Comparison of ENCODE assay signal across 8 mouse cellular contexts in genomic region chr7:116030597-116031387, GRCm38 (mm10). TPM values are rescaled to one million over a fixed set of nuclear protein-coding genes. Genes with fewer than 3 reads are reported as not detected.
DNase-seq lines count a peak whose midpoint lies in the region; ATAC-seq and TF ChIP-seq lines count a peak whose summit lies in the region.

No protein-coding gene starts in this region.

- 0 out of 2 replicates have a peak, but pooled peaks cover 6% of the 10 kb centered on the region for H3K4me1 ChIP-seq in intestine, embryonic 14.5 days (replicated peaks; ENCODE audit: control insufficient read depth, insufficient read depth, low read length)
- H3K4me1 ChIP-seq in liver, postnatal 0 days (ENCODE audit: insufficient read depth) = peaks cover 27% of the 10 kb centered on the region

- no peak overlapping the region for H3K27ac ChIP-seq in intestine, embryonic 14.5 days (ENCODE audit: low read depth)
- H3K27ac ChIP-seq in liver, postnatal 0 days (ENCODE audit: low read depth) = no peak overlapping the region

- peak; percentile 8 to 11 for DNase-seq in layer of hippocampus, postnatal 25 days (ENCODE audit: extremely low spot score in 1 of 2, low spot score in 1 of 2)
- DNase-seq in layer of hippocampus, adult 18-20 months (ENCODE audit: low spot score in 2 of 2) = no peak
- DNase-seq in embryo, embryonic 10 days (ENCODE audit: low spot score) = peak; percentile 66
- peak; percentile 55 to 65 for DNase-seq in gastrocnemius, postnatal 36 days
- peak; percentile 77 for DNase-seq in intestine, embryonic 14.5 days (ENCODE audit: low spot score)
- DNase-seq in liver, postnatal 0 days = no peak
- peak; percentile 93 for DNase-seq in skeletal muscle tissue, adult 2 months (ENCODE audit: low read depth, low spot score)
- no peak for DNase-seq in left cerebral cortex, adult 11 months (ENCODE audit: low spot score)

- no peak for TF ChIP-seq CTCF in liver, postnatal 0 days (IDR thresholded peaks at IDR 0.05; ENCODE audit: low read depth)

- TF ChIP-seq EP300 in liver, postnatal 0 days (IDR thresholded peaks at IDR 0.05; ENCODE audit: low read depth) = no peak

- H3K9ac ChIP-seq in intestine, embryonic 14.5 days (ENCODE audit: low read length) = peak overlapping the region; percentile 73
- H3K9ac ChIP-seq in liver, postnatal 0 days (replicated peaks) = peak overlapping the region; percentile 71

- peak overlapping the region; percentile 57 for H3K4me3 ChIP-seq in intestine, embryonic 14.5 days (ENCODE audit: low read depth, low read length)
- peak overlapping the region; percentile 66 for H3K4me3 ChIP-seq in liver, postnatal 0 days (ENCODE audit: low read depth, low read length)

- WGBS in intestine, embryonic 14.5 days = 31% methylated on average over 26 of the region's 26 CpGs
- WGBS in liver, postnatal 0 days (ENCODE audit: insufficient replicate concordance) = 39% methylated on average over 26 of the region's 26 CpGs

- intact Hi-C loops in gastrocnemius, postnatal 36 days (cut with DNase I) = loop anchor here (5.0 kb wide), 2 partner anchors 278 to 563 kb away; no protein-coding TSS in a partner anchor

- H3K27me3 ChIP-seq in intestine, embryonic 14.5 days (replicated peaks; ENCODE audit: control insufficient read depth, insufficient read depth, low read length) = peaks cover 22% of the 10 kb centered on the region
- peaks cover 50% of the 10 kb centered on the region for H3K27me3 ChIP-seq in liver, postnatal 0 days (ENCODE audit: insufficient read depth, low read length)

- ATAC-seq in intestine, embryonic 14.5 days (replicated peaks; ENCODE audit: low FRiP score, low TSS enrichment, low read depth) = no peak
- ATAC-seq in liver, postnatal 0 days = no peak

- no peaks in the 10 kb centered on the region for H3K9me3 ChIP-seq in intestine, embryonic 14.5 days (ENCODE audit: control insufficient read depth, low read length)
- H3K9me3 ChIP-seq in liver, postnatal 0 days (ENCODE audit: low read length) = no peaks in the 10 kb centered on the region

- H3K36me3 ChIP-seq in intestine, embryonic 14.5 days (ENCODE audit: control insufficient read depth, insufficient read depth, low read length) = no peaks in the 10 kb centered on the region
- no peaks in the 10 kb centered on the region for H3K36me3 ChIP-seq in liver, postnatal 0 days (replicated peaks; ENCODE audit: insufficient read depth, low read length)

- peak overlapping the region; percentile 96 for H3K4me2 ChIP-seq in intestine, embryonic 14.5 days (ENCODE audit: low read length)
- peak overlapping the region; percentile 99 for H3K4me2 ChIP-seq in liver, postnatal 0 days (ENCODE audit: low read depth, low read length)

RNA-seq across cellular contexts. Expression of gene Sox6, which starts 7.8 kb away (rescaled TPM):
- 10 to 100 TPM; 23.8 to 32.4 TPM for total RNA-seq in layer of hippocampus, postnatal 25 days (2021)
- total RNA-seq in layer of hippocampus, adult 18-20 months (2021) = 10 to 100 TPM; 21.1 to 26.5 TPM
- 100 to 1,000 TPM; 153 to 158 TPM for total RNA-seq in gastrocnemius, postnatal 36 days (2021)
- 33.0 and 34.8 TPM in 2 replicates for polyA plus RNA-seq in intestine, embryonic 14.5 days (2014; fragmentation: Nextera tagmentation; extraction: Ambion mirVana)
- 44.4 and 46.2 TPM in 2 replicates for polyA plus RNA-seq in liver, postnatal 0 days (2015; fragmentation: Nextera tagmentation; extraction: Ambion mirVana)

RNA-seq across cellular contexts. Expression of gene 1110004F10Rik, which starts 8.4 kb away (rescaled TPM):
- total RNA-seq in layer of hippocampus, postnatal 25 days (2021) = 100 to 1,000 TPM; 106 to 108 TPM
- 100 to 1,000 TPM; 102 to 104 TPM for total RNA-seq in layer of hippocampus, adult 18-20 months (2021)
- 10 to 100 TPM; 41.9 to 44.8 TPM for total RNA-seq in gastrocnemius, postnatal 36 days (2021)
- polyA plus RNA-seq in intestine, embryonic 14.5 days (2014; fragmentation: Nextera tagmentation; extraction: Ambion mirVana) = 252 and 263 TPM in 2 replicates
- polyA plus RNA-seq in liver, postnatal 0 days (2015; fragmentation: Nextera tagmentation; extraction: Ambion mirVana) = 89.4 and 93.1 TPM in 2 replicates

RNA-seq across cellular contexts. Expression of gene Gm4353, which starts 53.6 kb away (rescaled TPM):
- 1 to 10 TPM; 2.3 to 2.4 TPM for total RNA-seq in layer of hippocampus, postnatal 25 days (2021)
- 1 to 10 TPM; 3.1 to 3.3 TPM for total RNA-seq in layer of hippocampus, adult 18-20 months (2021)
- 1 to 10 TPM; 1.7 to 1.8 TPM for total RNA-seq in gastrocnemius, postnatal 36 days (2021)
- 0.58 and 0.91 TPM in 2 replicates for polyA plus RNA-seq in intestine, embryonic 14.5 days (2014; fragmentation: Nextera tagmentation; extraction: Ambion mirVana)
- polyA plus RNA-seq in liver, postnatal 0 days (2015; fragmentation: Nextera tagmentation; extraction: Ambion mirVana) = 0.13 and 0.14 TPM in 2 replicates

Comparison
In these comparisons a context has a peak if more than half of its experiments do, and no peak if none do; other contexts are left out.
1. DNase-seq: peak in layer of hippocampus, postnatal 25 days (2 of 2), embryo, embryonic 10 days (single experiment), gastrocnemius, postnatal 36 days (2 of 2), intestine, embryonic 14.5 days (single experiment) and skeletal muscle tissue, adult 2 months (single experiment); none in layer of hippocampus, adult 18-20 months (0 of 2), liver, postnatal 0 days (single experiment) and left cerebral cortex, adult 11 months (single experiment).
2. RNA of gene Sox6, which starts 7.8 kb away (total RNA-seq): 153 to 158 TPM in gastrocnemius, postnatal 36 days; 23.8 to 32.4 TPM in layer of hippocampus, postnatal 25 days and 21.1 to 26.5 TPM in layer of hippocampus, adult 18-20 months; every median in the first group is over 4 times any median in the second.